Mouse (Mus musculus) embryonic facial prominence, embryonic 13.5 days (tissue): ENCODE results near the gene 1810009A15Rik. TPM values are rescaled to one million over a fixed set of nuclear protein-coding genes. Genes with fewer than 3 reads are reported as not detected.
"Not testable (repeated sequence)": the region's sequence is repeated elsewhere in the genome, so short reads cannot be mapped to it uniquely, and the experiment has no call there.

Source experiments
- ATAC-seq: fragments of 200-750 bp; cut with Nextera tagmentation; 2 replicates; pipeline ENCODE4 v1.8.0; 2017; ENCODE audit warnings: low read depth; ENCODE audit not compliant: insufficient number of reproducible peaks, insufficient read depth, low FRiP score, low TSS enrichment
- H3K27ac ChIP-seq: fragments of 300-500 bp; sonication (generic); 2 replicates; pipeline ENCODE4 v1.5.1; 2015; ENCODE audit warnings: moderate library complexity, mild to moderate bottlenecking, inconsistent platforms
- H3K27me3 ChIP-seq: fragments of 300-500 bp; sonication (generic); 2 replicates; pipeline ENCODE4 v1.6.1; 2015; ENCODE audit warnings: mild to moderate bottlenecking, inconsistent platforms
- H3K36me3 ChIP-seq: fragments of 300-500 bp; sonication (generic); 2 replicates; pipeline ENCODE4 v1.6.1; 2015; ENCODE audit warnings: mild to moderate bottlenecking, inconsistent platforms
- H3K4me1 ChIP-seq: fragments of 300-500 bp; sonication (generic); 2 replicates; pipeline ENCODE4 v1.6.1; 2015; ENCODE audit warnings: inconsistent platforms
- H3K4me2 ChIP-seq: fragments of 300-500 bp; sonication (generic); 2 replicates; pipeline ENCODE4 v1.6.1; 2015; ENCODE audit warnings: moderate library complexity, mild to moderate bottlenecking, inconsistent platforms
- H3K4me3 ChIP-seq: fragments of 300-500 bp; sonication (generic); 2 replicates; pipeline ENCODE4 v1.5.1; 2015; ENCODE audit warnings: mild to moderate bottlenecking, inconsistent platforms
- H3K9ac ChIP-seq: fragments of 300-500 bp; sonication (generic); 2 replicates; pipeline ENCODE4 v1.6.1; 2015; ENCODE audit warnings: mild to moderate bottlenecking, inconsistent platforms
- H3K9me3 ChIP-seq: fragments of 300-500 bp; sonication (generic); 2 replicates; pipeline ENCODE4 v1.6.1; 2016; ENCODE audit warnings: inconsistent platforms
- WGBS: fragments of 180-500 bp; shearing (Covaris S2); methylation state at CpG from one replicate; pipeline ENCODE4 v1.1.7; 2015; ENCODE audit warnings: mixed read lengths; 5-methylcytosine and 5-hydroxymethylcytosine counted together
- polyA plus RNA-seq: library from polyadenylated mRNA; unstranded; fragments of >200 nt; fragmentation: Nextera tagmentation; extraction: Ambion mirVana; gene quantifications from 2 replicates; pipeline ENCODE4 v1.2.1, GENCODE M21; 2015

Gene 1810009A15Rik
- polyA plus RNA-seq, 1 experiment from 2014 or later = 84.9 TPM

DNA sequence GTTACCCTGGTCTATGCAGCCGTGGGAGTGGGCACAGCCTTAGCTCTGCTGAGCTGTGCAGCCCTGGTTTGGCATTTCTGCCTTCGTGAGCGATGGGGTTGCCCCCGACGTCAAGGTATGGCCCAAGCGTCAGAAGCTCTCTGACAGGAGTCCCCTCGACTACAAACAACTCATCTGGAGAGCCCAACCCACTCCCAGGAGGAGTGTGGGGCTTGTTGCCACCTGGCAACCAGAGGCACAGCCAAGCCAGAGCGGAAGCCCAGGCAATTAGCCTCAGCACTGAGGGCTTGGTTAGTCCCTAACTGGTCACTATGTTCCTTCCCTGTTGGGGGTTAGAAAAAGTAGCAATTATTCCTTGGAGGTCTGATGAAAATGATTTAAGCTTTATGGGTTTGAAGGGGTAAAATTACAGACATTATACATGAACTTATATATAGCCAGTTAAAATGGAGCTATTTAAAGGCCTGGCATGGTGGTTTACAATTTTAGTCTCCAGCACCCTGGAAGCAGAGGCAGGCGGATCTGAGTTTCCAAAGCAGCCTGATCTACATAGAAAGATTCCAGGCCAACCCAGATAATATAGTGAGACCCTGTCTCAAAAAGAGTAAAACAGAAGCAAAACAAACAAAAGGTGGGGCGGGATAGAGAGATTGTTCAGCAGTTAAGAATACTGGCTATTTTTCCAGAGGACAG, 36.3 kb upstream of the 1810009A15Rik start:
- ATAC-seq = no peak
- no peaks in the 10 kb centered on the region for H3K27me3 ChIP-seq
- no peak overlapping the region for H3K9ac ChIP-seq
- 59% methylated on average over 10 of the region's 10 CpGs for WGBS
- peaks cover 12% of the 10 kb centered on the region for H3K36me3 ChIP-seq
- H3K27ac ChIP-seq = no peak overlapping the region
- H3K9me3 ChIP-seq = no peaks in the 10 kb centered on the region
- no peak overlapping the region for H3K4me3 ChIP-seq
- H3K4me1 ChIP-seq = peaks cover 10% of the 10 kb centered on the region
- no peak overlapping the region for H3K4me2 ChIP-seq

DNA sequence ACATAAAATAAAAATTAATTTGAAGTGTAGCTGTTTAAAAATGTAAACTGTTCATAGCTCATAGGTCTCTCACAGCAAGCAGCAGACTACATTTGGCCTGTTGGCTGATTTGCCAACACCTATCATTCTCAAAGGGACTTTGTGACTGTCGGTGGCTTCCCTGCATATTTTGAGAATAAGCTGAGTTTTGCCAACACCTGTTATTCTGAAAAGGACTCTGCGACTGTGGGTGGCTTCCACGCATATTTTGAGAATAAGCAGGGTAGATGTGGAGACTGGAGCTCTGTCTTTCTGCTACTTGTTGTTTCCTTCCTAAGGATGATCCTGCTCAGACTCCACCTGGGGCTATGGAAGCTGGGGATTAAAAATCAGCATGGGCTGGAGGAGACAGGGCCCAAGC, 35.5 kb upstream of the 1810009A15Rik start:
- WGBS = 86% methylated on average over 3 of the region's 3 CpGs
- no peak overlapping the region for H3K4me2 ChIP-seq
- peaks cover 6% of the 10 kb centered on the region; the same call in 1 of the 2 replicates for H3K36me3 ChIP-seq
- H3K9ac ChIP-seq = no peak overlapping the region
- peaks cover 10% of the 10 kb centered on the region for H3K4me1 ChIP-seq
- no peak for ATAC-seq
- no peak overlapping the region for H3K4me3 ChIP-seq
- no peak overlapping the region for H3K27ac ChIP-seq
- H3K27me3 ChIP-seq = no peaks in the 10 kb centered on the region
- no peaks in the 10 kb centered on the region for H3K9me3 ChIP-seq

DNA sequence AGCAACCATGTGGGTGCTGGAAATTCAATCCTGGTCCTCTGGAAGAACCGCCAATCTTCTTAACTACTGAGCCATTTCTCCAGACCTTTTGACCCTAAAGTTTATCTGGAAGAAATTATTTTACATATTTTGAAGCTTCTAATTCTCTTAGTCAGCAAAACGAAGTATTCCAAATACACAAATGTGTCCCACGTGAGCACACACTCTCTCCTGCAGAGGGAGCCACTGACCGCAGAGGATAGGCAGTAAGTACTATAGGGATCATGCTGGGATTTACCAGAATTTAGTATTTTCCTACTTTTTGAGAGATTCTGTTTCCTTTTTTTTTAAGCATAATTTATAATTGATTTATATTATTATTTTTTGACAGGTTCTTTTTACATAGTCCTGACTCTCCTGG, 31.0 kb upstream of the 1810009A15Rik start:
- Histone ChIP-seq H3K4me1 (no peaks in the 10 kb centered on the region), H3K27ac (no peak overlapping the region), H3K36me3 (no peaks in the 10 kb centered on the region), H3K27me3 (no peaks in the 10 kb centered on the region), H3K4me3 (no peak overlapping the region), H3K9me3 (no peaks in the 10 kb centered on the region), H3K4me2 (no peak overlapping the region), H3K9ac (no peak overlapping the region)
- WGBS = 44% methylated on average over 4 of the region's 4 CpGs
- ATAC-seq = no peak

DNA sequence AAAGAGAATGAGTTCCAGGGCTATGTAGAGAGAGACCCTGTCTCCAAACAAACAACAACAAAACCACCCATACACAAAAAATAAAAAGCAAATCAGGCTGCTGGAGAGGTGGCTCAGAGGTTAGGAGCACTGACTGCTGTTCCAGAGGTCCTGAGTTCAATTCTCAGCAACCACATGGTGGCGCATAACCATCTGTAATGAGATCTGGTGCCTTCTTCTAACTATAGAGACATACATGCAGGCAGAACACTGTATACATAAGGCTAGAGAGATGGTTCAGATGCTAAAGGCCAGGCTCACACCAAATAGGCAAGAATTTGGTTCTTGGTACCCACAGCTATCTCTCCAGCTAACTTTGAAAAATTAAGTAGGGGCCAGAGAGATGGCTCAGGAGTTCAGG, 29.6 kb upstream of the 1810009A15Rik start:
- Histone ChIP-seq H3K9me3 (no peaks in the 10 kb centered on the region), H3K36me3 (no peaks in the 10 kb centered on the region), H3K4me2 (no peak overlapping the region), H3K27ac (no peak overlapping the region), H3K4me3 (no peak overlapping the region), H3K27me3 (no peaks in the 10 kb centered on the region), H3K4me1 (no peaks in the 10 kb centered on the region), H3K9ac (no peak overlapping the region)
- 30% methylated on average over 1 of the region's 1 CpGs for WGBS
- ATAC-seq = no peak

DNA sequence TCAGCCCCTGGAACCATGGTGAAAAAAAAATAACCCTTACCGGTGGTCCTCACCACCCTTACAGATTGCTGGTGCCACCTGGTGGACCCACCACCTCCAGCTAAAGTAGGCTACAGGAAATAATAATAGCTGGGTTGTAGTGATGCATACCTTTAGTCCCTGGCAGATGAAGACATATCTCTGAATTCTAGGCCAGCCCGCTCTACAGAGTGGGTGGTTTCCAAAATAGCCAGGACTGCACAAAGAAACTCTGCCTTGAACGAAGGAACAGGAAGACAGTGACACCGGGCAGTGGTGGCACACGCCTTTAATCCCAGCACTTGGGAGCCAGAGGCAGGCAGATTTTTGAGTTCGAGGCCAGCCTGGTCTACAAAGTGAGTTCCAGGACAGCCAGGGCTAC, 24.4 kb upstream of the 1810009A15Rik start:
- Histone ChIP-seq H3K27ac (no peak overlapping the region), H3K4me1 (no peaks in the 10 kb centered on the region), H3K9me3 (no peaks in the 10 kb centered on the region), H3K36me3 (no peaks in the 10 kb centered on the region), H3K4me2 (no peak overlapping the region), H3K4me3 (no peak overlapping the region), H3K9ac (no peak overlapping the region), H3K27me3 (no peaks in the 10 kb centered on the region)
- ATAC-seq = no peak
- 85% methylated on average over 6 of the region's 6 CpGs for WGBS

DNA sequence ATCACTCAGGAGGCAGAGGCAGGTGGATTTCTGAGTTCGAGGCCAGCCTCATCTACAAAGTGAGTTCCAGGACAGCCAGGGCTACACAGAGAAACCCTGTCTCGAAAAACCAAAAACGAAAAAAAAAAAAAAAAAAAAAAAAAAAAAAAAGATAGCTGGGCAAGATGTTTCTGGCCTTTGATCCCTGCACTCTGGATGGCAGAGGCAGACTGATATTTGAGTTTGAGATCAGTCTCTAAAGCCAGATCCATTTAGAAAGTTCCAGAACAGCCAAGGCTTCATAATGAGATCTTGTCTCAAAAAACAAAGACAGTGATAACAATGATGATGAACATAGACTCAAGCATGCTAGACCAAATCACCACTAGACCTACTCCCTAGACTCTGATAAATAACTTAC, 18.3 kb upstream of the 1810009A15Rik start:
- not testable (repeated sequence) for H3K27ac ChIP-seq, H3K9me3 ChIP-seq, H3K27me3 ChIP-seq, ATAC-seq, H3K9ac ChIP-seq
- H3K4me2 ChIP-seq = peak overlapping the region; percentile 85
- H3K4me1 ChIP-seq = peaks cover 12% of the 10 kb centered on the region
- 76% methylated on average over 3 of the region's 3 CpGs for WGBS
- H3K36me3 ChIP-seq = peaks cover 24% of the 10 kb centered on the region
- H3K4me3 ChIP-seq = peak overlapping the region; percentile 83; the same call in 1 of the 2 replicates

DNA sequence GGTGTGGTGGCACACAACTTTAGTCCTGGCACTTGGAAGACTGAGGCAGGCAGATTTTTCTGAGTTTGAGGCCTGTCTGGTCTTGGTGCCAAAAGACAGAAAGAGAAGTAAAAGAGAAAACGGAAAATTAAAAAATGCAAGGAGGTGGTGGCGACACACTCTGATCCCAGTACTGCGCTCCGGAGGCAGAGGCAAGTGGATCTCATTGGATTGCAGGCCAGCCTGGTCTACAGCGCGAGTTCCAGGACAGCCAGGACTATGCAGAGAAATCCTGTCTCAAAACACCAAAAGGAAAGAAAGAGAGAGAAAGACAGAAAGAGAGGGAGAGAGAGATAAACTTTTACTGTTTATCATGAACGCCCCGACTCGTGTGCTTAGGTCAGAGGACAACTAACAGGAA, 17.8 kb upstream of the 1810009A15Rik start:
- peak overlapping the region; percentile 83 for H3K4me3 ChIP-seq
- H3K9ac ChIP-seq = peak overlapping the region; percentile 92
- no peaks in the 10 kb centered on the region for H3K9me3 ChIP-seq
- peak overlapping the region; percentile 85 for H3K4me2 ChIP-seq
- ATAC-seq = no peak
- H3K27me3 ChIP-seq = no peaks in the 10 kb centered on the region
- H3K27ac ChIP-seq = peak overlapping the region; percentile 73
- WGBS = 55% methylated on average over 9 of the region's 9 CpGs
- H3K4me1 ChIP-seq = peaks cover 12% of the 10 kb centered on the region
- H3K36me3 ChIP-seq = peaks cover 28% of the 10 kb centered on the region

DNA sequence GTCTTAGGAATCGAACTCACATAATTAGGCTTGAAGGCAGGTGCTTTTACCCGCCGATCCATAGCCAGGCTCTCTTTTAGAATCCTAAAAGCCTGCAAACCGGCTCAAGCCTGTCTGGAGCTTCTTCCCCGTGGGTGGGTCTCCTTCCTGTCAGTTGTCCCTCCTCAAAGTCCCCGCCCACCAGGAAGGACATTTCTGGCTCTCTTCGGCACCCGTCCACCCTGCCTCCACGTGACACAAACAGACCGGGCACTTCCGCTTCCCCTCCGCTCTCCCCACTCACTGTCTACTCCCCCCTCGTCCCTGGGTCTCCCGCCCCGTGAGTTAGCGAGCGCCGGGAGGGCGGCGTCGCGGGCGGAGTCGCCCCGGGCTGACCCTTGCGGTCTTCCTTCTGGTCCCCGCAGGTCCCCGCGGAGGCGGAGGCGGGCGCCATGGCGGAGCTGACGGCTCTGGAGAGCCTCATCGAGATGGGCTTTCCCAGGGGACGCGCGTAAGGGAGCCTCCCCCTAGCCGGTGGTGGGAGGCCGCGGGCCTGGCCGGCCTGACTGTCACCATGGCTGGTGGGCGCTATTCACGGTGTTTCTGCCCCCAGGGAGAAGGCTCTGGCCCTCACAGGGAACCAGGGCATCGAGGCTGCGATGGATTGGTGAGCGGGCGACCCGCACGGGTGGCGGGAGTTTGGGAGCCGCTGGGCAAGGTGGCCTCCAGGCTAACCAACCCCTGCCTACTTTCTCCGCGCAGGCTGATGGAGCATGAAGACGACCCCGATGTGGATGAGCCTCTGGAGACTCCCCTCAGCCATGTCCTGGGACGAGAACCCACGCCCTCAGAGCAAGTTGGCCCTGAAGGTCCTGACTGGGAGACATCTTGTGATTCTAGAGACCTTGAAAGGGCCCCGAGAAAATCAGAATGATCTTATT, 17.1 kb upstream of the 1810009A15Rik start, which contains the start of gene Ubxn1:
TSS of gene Ubxn1 (plus strand) at position 230 of the 920 bp plus-strand sequence.
- H3K4me1 ChIP-seq = peaks cover 12% of the 10 kb centered on the region
- H3K4me2 ChIP-seq = peak within 1 kb of the TSS; percentile 85
- no peaks in the 10 kb centered on the region for H3K9me3 ChIP-seq
- H3K27ac ChIP-seq = peak within 1 kb of the TSS; percentile 73
- peaks cover 35% of the 10 kb centered on the region for H3K36me3 ChIP-seq
- WGBS = 2% methylated on average over 59 of the region's 59 CpGs
- peak within 1 kb of the TSS; percentile 83 for H3K4me3 ChIP-seq
- H3K9ac ChIP-seq = peak within 1 kb of the TSS; percentile 92
- no peaks in the 10 kb centered on the region for H3K27me3 ChIP-seq
- ATAC-seq = peak; percentile 95

DNA sequence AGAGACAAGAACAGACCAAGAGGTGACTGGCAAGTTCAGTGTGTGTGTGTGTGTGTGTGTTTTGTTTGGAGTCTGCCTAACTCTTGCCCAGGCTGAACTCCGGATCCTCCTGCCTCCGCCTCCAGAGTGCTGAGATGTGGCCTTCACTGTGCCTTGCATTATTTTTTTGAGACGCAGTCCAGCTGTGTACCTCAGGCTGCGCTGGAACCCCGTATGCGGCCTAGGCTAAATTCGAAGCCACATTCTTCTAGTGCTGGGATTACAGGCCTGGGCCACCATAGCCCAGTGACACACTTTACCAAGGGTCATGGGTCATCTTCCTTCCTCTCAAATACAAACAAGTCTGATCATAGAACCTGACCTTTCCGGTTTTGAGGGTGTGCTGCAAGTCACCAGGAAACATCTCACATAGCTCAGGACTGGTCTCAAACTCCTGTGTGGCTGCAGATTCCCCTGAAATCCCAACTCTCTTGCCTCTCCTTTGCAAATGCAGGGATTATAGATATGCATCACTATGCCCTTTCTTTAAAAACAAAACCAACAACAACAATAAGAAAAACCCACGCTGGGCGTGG, 16.3 kb upstream of the 1810009A15Rik start:
- 72% methylated on average over 10 of the region's 10 CpGs for WGBS
- Histone ChIP-seq H3K4me3 (peak overlapping the region; percentile 83), H3K4me2 (peak overlapping the region; percentile 85), H3K27ac (peak overlapping the region; percentile 73; the same call in 1 of the 2 replicates), H3K4me1 (peaks cover 12% of the 10 kb centered on the region), H3K9ac (peak overlapping the region; percentile 92), H3K36me3 (peaks cover 41% of the 10 kb centered on the region), H3K9me3 (no peaks in the 10 kb centered on the region), H3K27me3 (no peaks in the 10 kb centered on the region)
- no peak for ATAC-seq

DNA sequence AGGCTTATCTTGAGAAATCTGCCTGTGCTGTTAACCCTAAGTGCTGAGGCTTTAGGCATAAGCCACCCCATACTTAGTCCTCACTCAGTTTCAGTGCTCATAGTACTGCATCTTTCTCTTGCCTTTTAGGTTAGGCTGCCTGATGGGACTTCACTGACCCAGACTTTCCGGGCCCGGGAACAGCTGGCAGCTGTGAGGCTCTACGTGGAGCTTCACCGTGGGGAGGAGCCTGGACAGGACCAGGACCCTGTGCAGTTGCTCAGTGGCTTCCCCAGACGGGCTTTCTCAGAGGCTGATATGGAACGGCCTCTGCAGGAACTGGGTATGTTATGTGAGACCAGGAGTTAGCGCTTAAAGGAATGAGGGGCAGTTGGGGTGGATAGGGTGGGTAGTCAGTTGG, 13.6 kb upstream of the 1810009A15Rik start:
- Histone ChIP-seq H3K27me3 (no peaks in the 10 kb centered on the region), H3K4me2 (no peak overlapping the region), H3K36me3 (peaks cover 55% of the 10 kb centered on the region), H3K4me3 (no peak overlapping the region), H3K4me1 (peaks cover 19% of the 10 kb centered on the region), H3K9me3 (no peaks in the 10 kb centered on the region), H3K9ac (no peak overlapping the region), H3K27ac (no peak overlapping the region)
- ATAC-seq = no peak
- WGBS = 92% methylated on average over 7 of the region's 7 CpGs

DNA sequence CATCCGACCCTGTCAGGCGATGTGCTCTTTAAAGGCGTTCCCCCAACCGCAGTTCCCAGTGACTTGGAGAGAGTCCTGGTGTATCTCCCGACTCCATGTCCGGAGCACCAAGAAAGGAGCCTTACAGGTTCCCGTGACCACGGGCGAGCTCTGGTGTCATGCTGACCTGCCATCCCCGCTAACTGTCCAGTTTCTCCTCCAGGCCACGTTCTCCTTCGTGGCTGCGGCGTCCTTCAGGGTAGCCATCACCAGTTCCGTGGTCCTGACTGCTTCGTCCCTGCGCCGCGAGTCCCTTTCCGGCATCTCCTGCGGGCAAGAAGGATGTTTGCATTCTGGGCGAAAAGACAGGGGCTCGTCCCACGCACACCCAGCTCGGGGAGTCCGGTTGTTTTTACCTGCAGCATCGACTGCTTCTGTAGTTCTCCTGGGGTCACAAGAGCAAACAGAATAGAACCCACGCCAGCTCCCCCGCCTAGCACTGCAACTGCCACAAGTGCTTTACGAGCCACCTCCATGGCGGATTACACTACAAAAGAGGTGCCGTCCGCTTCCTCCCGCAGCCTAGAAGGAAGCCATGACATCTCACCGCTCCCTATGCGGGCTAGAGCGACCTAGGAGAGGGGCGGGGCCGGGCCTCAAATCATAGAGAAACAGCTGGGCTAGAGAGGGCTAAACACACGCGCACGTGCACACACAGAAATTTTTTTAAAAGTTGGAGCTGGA, 8.2 kb upstream of the 1810009A15Rik start, which contains the start of gene Uqcc3:
TSS of gene Uqcc3 (minus strand) at position 613 of the 723 bp plus-strand sequence.
- peaks cover 9% of the 10 kb centered on the region for H3K4me1 ChIP-seq
- peak within 1 kb of the TSS; percentile 83 for H3K27ac ChIP-seq
- H3K36me3 ChIP-seq = peaks cover 30% of the 10 kb centered on the region
- no peaks in the 10 kb centered on the region for H3K27me3 ChIP-seq
- ATAC-seq = peak; percentile 91
- H3K9me3 ChIP-seq = no peaks in the 10 kb centered on the region
- WGBS = under 1% methylated on average over 42 of the region's 42 CpGs
- H3K4me2 ChIP-seq = peak within 1 kb of the TSS; percentile 87
- peak within 1 kb of the TSS; percentile 86 for H3K4me3 ChIP-seq
- peak within 1 kb of the TSS; percentile 93 for H3K9ac ChIP-seq
